Mouse (Mus musculus): ENCODE data around the gene Mob1b.

DNA sequence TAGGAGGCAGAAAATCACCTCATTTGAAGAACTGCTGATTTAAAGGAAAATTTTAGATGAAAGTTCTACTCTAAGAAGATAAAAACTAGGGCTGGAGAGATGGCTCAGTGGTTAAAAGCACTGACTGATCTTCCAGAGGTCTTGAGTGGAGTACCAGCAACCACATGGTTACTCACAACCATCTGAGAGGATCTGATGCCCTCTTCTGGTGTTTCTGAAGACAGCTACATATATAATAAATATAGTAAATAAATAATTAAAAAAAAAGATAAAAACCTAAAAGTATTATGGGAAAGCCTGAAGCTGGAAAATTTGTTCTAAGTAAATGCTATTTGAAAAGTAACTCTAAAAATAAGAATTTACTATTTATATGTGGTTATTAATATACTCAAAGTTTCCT lies 27.6 kb upstream of the Mob1b start:
- TF ChIP-seq MYC (IDR thresholded peaks at IDR 0.05; ENCODE audit: low read depth, low read length) (peak; percentile 63; the same call in 1 of the 2 replicates), TCF12 (IDR thresholded peaks at IDR 0.05; ENCODE audit: low read depth, low read length) (no peak), SMC3 (IDR thresholded peaks at IDR 0.05; ENCODE audit: low read depth, low read length) (no peak), POLR2A (IDR thresholded peaks at IDR 0.05; ENCODE audit: control insufficient read depth in 1 of 2, insufficient read depth in 1 of 2, low read depth in 1 of 2, low read length in 2 of 2, poor library complexity in 1 of 2) (no peak)

Data from MEL (cell line).